Mouse (Mus musculus): ENCODE measurements around the gene Pcyt1a. TPM values are rescaled to one million over a fixed set of nuclear protein-coding genes. Genes with fewer than 3 reads are reported as not detected.
A peak's percentile ranks its signal among the peaks of the same experiment; 100 is the strongest.

The Pcyt1a gene
- polyA plus RNA-seq, 1 experiment from 2014 or later = 38.3 TPM

GRCm38 (mm10) chr16:32446563-32447138, 15.9 kb downstream of the Pcyt1a start:
- no peak overlapping the region for H3K4me2 ChIP-seq (replicated peaks; ENCODE audit: low read depth, low read length)
- H3K9ac ChIP-seq (replicated peaks; ENCODE audit: low read length) = no peak overlapping the region
- 78% methylated on average over 2 of the region's 2 CpGs for WGBS
- no peaks in the 10 kb centered on the region for H3K27me3 ChIP-seq (ENCODE audit: insufficient read depth, low read length)
- no peak for ATAC-seq (ENCODE audit: low FRiP score, low TSS enrichment)
- H3K36me3 ChIP-seq (ENCODE audit: insufficient read depth, low read length) = no peaks in the 10 kb centered on the region
- H3K4me1 ChIP-seq (ENCODE audit: insufficient read depth, low read length) = no peaks in the 10 kb centered on the region
- no peak overlapping the region for H3K4me3 ChIP-seq (ENCODE audit: low read length)
- no peaks in the 10 kb centered on the region for H3K9me3 ChIP-seq (ENCODE audit: low read length)
- H3K27ac ChIP-seq (ENCODE audit: low read length) = no peak overlapping the region

GRCm38 (mm10) chr16:32449665-32450064, 18.9 kb downstream of the Pcyt1a start:
- Histone ChIP-seq H3K4me3 (ENCODE audit: low read length) (no peak overlapping the region), H3K4me1 (ENCODE audit: insufficient read depth, low read length) (no peaks in the 10 kb centered on the region), H3K9me3 (ENCODE audit: low read length) (no peaks in the 10 kb centered on the region), H3K27ac (ENCODE audit: low read length) (no peak overlapping the region), H3K9ac (replicated peaks; ENCODE audit: low read length) (no peak overlapping the region), H3K27me3 (ENCODE audit: insufficient read depth, low read length) (no peaks in the 10 kb centered on the region), H3K36me3 (ENCODE audit: insufficient read depth, low read length) (0 out of 2 replicates have a peak, but pooled peaks cover 8% of the 10 kb centered on the region), H3K4me2 (replicated peaks; ENCODE audit: low read depth, low read length) (no peak overlapping the region)
- ATAC-seq (ENCODE audit: low FRiP score, low TSS enrichment) = no peak
- 85% methylated on average over 3 of the region's 3 CpGs for WGBS

- Histone ChIP-seq H3K27me3 (ENCODE audit: insufficient read depth, low read length) (no peaks in the 10 kb centered on the region), H3K9ac (replicated peaks; ENCODE audit: low read length) (no peak overlapping the region), H3K4me1 (ENCODE audit: insufficient read depth, low read length) (no peaks in the 10 kb centered on the region), H3K9me3 (ENCODE audit: low read length) (no peaks in the 10 kb centered on the region), H3K27ac (ENCODE audit: low read length) (no peak overlapping the region), H3K4me2 (replicated peaks; ENCODE audit: low read depth, low read length) (no peak overlapping the region), H3K36me3 (ENCODE audit: insufficient read depth, low read length) (0 out of 2 replicates have a peak, but pooled peaks cover 8% of the 10 kb centered on the region), H3K4me3 (ENCODE audit: low read length) (no peak overlapping the region)
- ATAC-seq (ENCODE audit: low FRiP score, low TSS enrichment) = no peak
- 92% methylated on average over 2 of the region's 2 CpGs for WGBS
These were observed 19.4 kb downstream of the Pcyt1a start for GRCm38 (mm10) chr16:32450133-32450532.

GRCm38 (mm10) chr16:32453102-32453501, 22.4 kb downstream of the Pcyt1a start:
- Histone ChIP-seq H3K4me2 (replicated peaks; ENCODE audit: low read depth, low read length) (no peak overlapping the region), H3K9me3 (ENCODE audit: low read length) (no peaks in the 10 kb centered on the region), H3K9ac (replicated peaks; ENCODE audit: low read length) (no peak overlapping the region), H3K36me3 (ENCODE audit: insufficient read depth, low read length) (peaks cover 17% of the 10 kb centered on the region; the same call in 1 of the 2 replicates), H3K27me3 (ENCODE audit: insufficient read depth, low read length) (no peaks in the 10 kb centered on the region), H3K27ac (ENCODE audit: low read length) (no peak overlapping the region), H3K4me3 (ENCODE audit: low read length) (no peak overlapping the region), H3K4me1 (ENCODE audit: insufficient read depth, low read length) (no peaks in the 10 kb centered on the region)
- WGBS = 89% methylated on average over 8 of the region's 8 CpGs
- ATAC-seq (ENCODE audit: low FRiP score, low TSS enrichment) = no peak

- H3K4me2 ChIP-seq (replicated peaks; ENCODE audit: low read depth, low read length) = no peak overlapping the region
- H3K9me3 ChIP-seq (ENCODE audit: low read length) = no peaks in the 10 kb centered on the region
- no peak for ATAC-seq (ENCODE audit: low FRiP score, low TSS enrichment)
- H3K4me1 ChIP-seq (ENCODE audit: insufficient read depth, low read length) = no peaks in the 10 kb centered on the region
- H3K4me3 ChIP-seq (ENCODE audit: low read length) = no peak overlapping the region
- H3K27ac ChIP-seq (ENCODE audit: low read length) = no peak overlapping the region
- no peak overlapping the region for H3K9ac ChIP-seq (replicated peaks; ENCODE audit: low read length)
- H3K27me3 ChIP-seq (ENCODE audit: insufficient read depth, low read length) = no peaks in the 10 kb centered on the region
- WGBS = 87% methylated on average over 5 of the region's 5 CpGs
- H3K36me3 ChIP-seq (ENCODE audit: insufficient read depth, low read length) = peaks cover 17% of the 10 kb centered on the region; the same call in 1 of the 2 replicates
These were observed 23.9 kb downstream of the Pcyt1a start for GRCm38 (mm10) chr16:32454646-32455045.

GRCm38 (mm10) chr16:32456086-32456485, 25.4 kb downstream of the Pcyt1a start:
- Histone ChIP-seq H3K9me3 (ENCODE audit: low read length) (no peaks in the 10 kb centered on the region), H3K9ac (replicated peaks; ENCODE audit: low read length) (no peak overlapping the region), H3K36me3 (ENCODE audit: insufficient read depth, low read length) (peaks cover 17% of the 10 kb centered on the region; the same call in 1 of the 2 replicates), H3K27ac (ENCODE audit: low read length) (no peak overlapping the region), H3K4me2 (replicated peaks; ENCODE audit: low read depth, low read length) (no peak overlapping the region), H3K4me1 (ENCODE audit: insufficient read depth, low read length) (no peaks in the 10 kb centered on the region), H3K4me3 (ENCODE audit: low read length) (no peak overlapping the region), H3K27me3 (ENCODE audit: insufficient read depth, low read length) (no peaks in the 10 kb centered on the region)
- ATAC-seq (ENCODE audit: low FRiP score, low TSS enrichment) = no peak

- WGBS = 100% methylated on average over 1 of the region's 1 CpGs
- ATAC-seq (ENCODE audit: low FRiP score, low TSS enrichment) = no peak
- Histone ChIP-seq H3K36me3 (ENCODE audit: insufficient read depth, low read length) (peaks cover 17% of the 10 kb centered on the region; the same call in 1 of the 2 replicates), H3K9me3 (ENCODE audit: low read length) (no peaks in the 10 kb centered on the region), H3K4me1 (ENCODE audit: insufficient read depth, low read length) (no peaks in the 10 kb centered on the region), H3K9ac (replicated peaks; ENCODE audit: low read length) (no peak overlapping the region), H3K4me3 (ENCODE audit: low read length) (no peak overlapping the region), H3K27me3 (ENCODE audit: insufficient read depth, low read length) (no peaks in the 10 kb centered on the region), H3K4me2 (replicated peaks; ENCODE audit: low read depth, low read length) (no peak overlapping the region), H3K27ac (ENCODE audit: low read length) (no peak overlapping the region)
These were observed 26.0 kb downstream of the Pcyt1a start for GRCm38 (mm10) chr16:32456761-32457160.

GRCm38 (mm10) chr16:32457589-32458386, 27.1 kb downstream of the Pcyt1a start:
- H3K4me2 ChIP-seq (replicated peaks; ENCODE audit: low read depth, low read length) = no peak overlapping the region
- 52% methylated on average over 10 of the region's 10 CpGs for WGBS
- ATAC-seq (ENCODE audit: low FRiP score, low TSS enrichment) = peak; percentile 65; the same call in 1 of the 2 replicates
- H3K4me1 ChIP-seq (ENCODE audit: insufficient read depth, low read length) = no peaks in the 10 kb centered on the region
- no peak overlapping the region for H3K4me3 ChIP-seq (ENCODE audit: low read length)
- peaks cover 13% of the 10 kb centered on the region for H3K36me3 ChIP-seq (ENCODE audit: insufficient read depth, low read length)
- H3K27ac ChIP-seq (ENCODE audit: low read length) = no peak overlapping the region
- no peaks in the 10 kb centered on the region for H3K27me3 ChIP-seq (ENCODE audit: insufficient read depth, low read length)
- no peaks in the 10 kb centered on the region for H3K9me3 ChIP-seq (ENCODE audit: low read length)
- H3K9ac ChIP-seq (replicated peaks; ENCODE audit: low read length) = no peak overlapping the region

GRCm38 (mm10) chr16:32460518-32460917, 29.8 kb downstream of the Pcyt1a start:
- Histone ChIP-seq H3K9ac (replicated peaks; ENCODE audit: low read length) (no peak overlapping the region), H3K9me3 (ENCODE audit: low read length) (no peaks in the 10 kb centered on the region), H3K4me2 (replicated peaks; ENCODE audit: low read depth, low read length) (no peak overlapping the region), H3K4me1 (ENCODE audit: insufficient read depth, low read length) (no peaks in the 10 kb centered on the region), H3K27me3 (ENCODE audit: insufficient read depth, low read length) (no peaks in the 10 kb centered on the region), H3K36me3 (ENCODE audit: insufficient read depth, low read length) (peaks cover 19% of the 10 kb centered on the region), H3K27ac (ENCODE audit: low read length) (no peak overlapping the region), H3K4me3 (ENCODE audit: low read length) (no peak overlapping the region)
- WGBS = 58% methylated on average over 4 of the region's 4 CpGs
- ATAC-seq (ENCODE audit: low FRiP score, low TSS enrichment) = no peak

- no peak for ATAC-seq (ENCODE audit: low FRiP score, low TSS enrichment)
- WGBS = 83% methylated on average over 5 of the region's 5 CpGs
- Histone ChIP-seq H3K36me3 (ENCODE audit: insufficient read depth, low read length) (peaks cover 12% of the 10 kb centered on the region), H3K4me3 (ENCODE audit: low read length) (no peak overlapping the region), H3K27ac (ENCODE audit: low read length) (no peak overlapping the region), H3K4me2 (replicated peaks; ENCODE audit: low read depth, low read length) (no peak overlapping the region), H3K9ac (replicated peaks; ENCODE audit: low read length) (no peak overlapping the region), H3K9me3 (ENCODE audit: low read length) (no peaks in the 10 kb centered on the region), H3K4me1 (ENCODE audit: insufficient read depth, low read length) (no peaks in the 10 kb centered on the region), H3K27me3 (ENCODE audit: insufficient read depth, low read length) (no peaks in the 10 kb centered on the region)
These were observed 31.0 kb downstream of the Pcyt1a start for GRCm38 (mm10) chr16:32461713-32462112.
